Mouse (Mus musculus): ENCODE measurements around the gene Doc2b.

The Doc2b gene

GRCm38 (mm10) chr11:75796029-75796445 lies at the start of gene Doc2b:
TSS of gene Doc2b (minus strand) at chr11:75796049.
- DNase-seq (ENCODE audit: low spot score) = peak; percentile 45

GRCm38 (mm10) chr11:75842904-75843619 lies 47.2 kb upstream of the Doc2b start:
- no peak for DNase-seq (ENCODE audit: low spot score)

GRCm38 (mm10) chr11:75841503-75841902 lies 45.7 kb upstream of the Doc2b start:
- DNase-seq (ENCODE audit: low spot score) = no peak

- no peak for DNase-seq (ENCODE audit: low spot score)
Observed at GRCm38 (mm10) chr11:75839536-75840430, 43.9 kb upstream of the Doc2b start.

- no peak for DNase-seq (ENCODE audit: low spot score)
Observed at GRCm38 (mm10) chr11:75838861-75839426, 43.1 kb upstream of the Doc2b start.

DNA sequence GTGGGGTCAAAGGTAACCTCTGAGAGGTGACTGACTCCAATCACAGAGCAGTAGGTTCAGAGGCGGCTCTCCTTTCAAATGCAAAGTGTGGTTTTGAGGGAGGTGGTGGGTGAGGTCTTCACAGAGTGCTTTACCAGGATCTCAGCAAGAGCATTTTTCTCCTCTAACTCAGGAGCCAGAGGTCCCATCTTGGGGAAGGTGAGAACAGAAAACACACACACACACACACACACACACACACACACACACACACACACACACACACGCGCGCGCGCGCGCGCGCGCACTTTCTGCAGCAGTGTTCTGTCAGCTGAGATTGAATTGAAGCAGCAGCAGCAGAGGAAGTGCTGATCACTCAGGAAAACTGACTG lies 40.4 kb upstream of the Doc2b start:
- DNase-seq (ENCODE audit: low spot score) = no peak

GRCm38 (mm10) chr11:75835587-75836239 lies 39.9 kb upstream of the Doc2b start:
- DNase-seq (ENCODE audit: low spot score) = no peak

- no peak for DNase-seq (ENCODE audit: low spot score)
Observed at GRCm38 (mm10) chr11:75833081-75833480, 37.2 kb upstream of the Doc2b start.

- DNase-seq (ENCODE audit: low spot score) = no peak
Observed at GRCm38 (mm10) chr11:75830386-75830785, 34.5 kb upstream of the Doc2b start.

DNA sequence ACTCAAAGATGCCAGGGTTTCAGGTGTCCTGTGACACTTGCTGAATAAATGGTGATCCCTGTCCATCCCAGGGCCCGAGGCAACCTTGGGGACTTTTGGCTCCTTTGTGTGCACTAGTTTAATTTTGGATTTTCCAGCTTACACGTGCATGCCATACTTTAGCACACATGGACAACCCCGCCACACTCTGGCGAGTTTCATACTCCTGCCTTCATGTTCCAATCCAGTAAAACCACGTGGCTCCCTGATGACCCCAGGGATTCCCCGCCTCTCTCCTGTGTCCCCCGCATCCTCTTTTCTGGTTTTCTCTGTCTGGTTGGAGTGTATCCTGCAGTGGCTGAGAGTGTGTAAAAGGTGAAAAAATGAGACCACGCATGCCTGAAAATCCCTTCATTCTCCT lies 31.6 kb upstream of the Doc2b start:
- DNase-seq (ENCODE audit: low spot score) = no peak

DNA sequence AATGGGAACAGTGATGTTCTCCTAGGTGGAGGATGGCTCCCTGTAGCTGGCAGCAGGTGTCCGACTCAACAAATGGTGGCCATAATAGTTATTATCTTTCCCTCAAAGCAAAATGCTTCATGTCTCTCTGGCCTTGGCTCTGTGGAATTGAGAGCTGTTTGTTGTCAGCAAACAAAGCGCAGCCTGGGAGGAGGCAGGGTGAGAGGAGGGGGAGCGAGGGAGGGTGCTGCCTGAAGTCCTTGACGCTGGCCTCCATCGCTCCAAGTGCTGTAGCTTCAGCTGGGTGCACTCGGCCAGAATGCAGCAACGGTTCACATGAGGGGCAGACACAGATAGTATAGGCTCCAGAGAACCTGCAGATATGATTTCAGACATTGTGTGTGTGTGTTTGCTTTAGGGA lies 27.7 kb upstream of the Doc2b start:
- no peak for DNase-seq (ENCODE audit: low spot score)

GRCm38 (mm10) chr11:75813085-75813484 lies 17.2 kb upstream of the Doc2b start:
- DNase-seq (ENCODE audit: low spot score) = no peak

- DNase-seq (ENCODE audit: low spot score) = no peak
Observed at GRCm38 (mm10) chr11:75811900-75812299, 16.1 kb upstream of the Doc2b start.

DNA sequence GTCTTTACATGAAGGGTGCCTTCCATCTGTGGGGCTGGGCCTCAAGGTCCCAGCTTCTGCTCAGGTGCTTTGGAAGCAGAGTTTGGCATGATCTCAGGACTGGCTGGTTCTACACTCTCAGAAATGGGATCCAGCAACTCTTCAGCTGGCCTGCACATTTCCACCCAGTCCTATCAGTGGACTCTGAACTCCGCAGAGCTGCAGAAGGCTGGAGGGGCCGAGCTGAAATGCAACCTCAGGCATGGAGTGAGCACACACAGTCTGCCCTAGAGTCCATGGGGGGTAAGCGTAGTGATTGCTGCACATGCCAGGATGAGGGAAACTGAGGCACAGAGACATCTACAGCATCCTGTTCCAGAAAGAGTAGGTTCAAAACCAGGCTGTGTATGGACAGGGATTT lies 14.7 kb upstream of the Doc2b start:
- DNase-seq (ENCODE audit: low spot score) = no peak

- no peak for DNase-seq (ENCODE audit: low spot score)
Observed at GRCm38 (mm10) chr11:75807486-75807885, 11.6 kb upstream of the Doc2b start.

DNA sequence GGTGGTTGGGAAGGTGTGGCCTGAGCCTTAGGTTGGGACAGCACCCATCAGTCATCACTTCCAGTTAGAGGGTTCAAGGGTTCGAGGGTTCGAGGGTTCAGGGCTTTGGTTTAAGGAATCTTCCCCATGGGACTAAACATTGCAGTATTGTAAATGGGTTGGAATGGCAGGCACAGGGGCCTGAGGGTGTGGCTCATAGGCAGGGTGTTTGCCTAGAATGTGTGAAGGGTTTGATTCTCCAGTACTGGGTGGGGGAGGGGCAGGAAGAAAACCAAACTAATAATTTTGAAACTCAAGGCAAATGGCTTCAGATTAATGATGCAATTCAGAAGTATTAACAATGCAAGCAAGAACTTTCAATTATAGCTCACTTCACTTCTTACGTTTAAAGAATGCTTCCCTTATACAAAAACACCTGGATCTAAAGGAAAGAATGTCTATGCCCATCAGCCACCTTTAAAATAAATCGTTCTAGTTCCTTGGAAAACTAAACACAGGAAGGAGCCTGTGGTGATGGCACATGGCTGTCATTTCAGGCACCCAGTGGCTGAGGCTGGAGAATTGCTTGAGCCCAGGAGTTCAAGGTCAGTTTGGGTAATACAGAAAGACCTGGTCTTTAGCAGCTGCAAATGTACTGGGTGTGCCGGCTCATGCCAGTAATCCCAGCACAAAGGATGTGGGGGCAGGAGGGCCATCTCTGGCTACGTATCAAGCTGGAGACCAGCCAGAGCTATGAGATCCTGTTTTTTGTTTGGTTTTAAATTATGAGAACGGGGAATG lies 6.1 kb upstream of the Doc2b start:
- DNase-seq (ENCODE audit: low spot score) = no peak

GRCm38 (mm10) chr11:75801369-75801768 lies 5.5 kb upstream of the Doc2b start:
- no peak for DNase-seq (ENCODE audit: low spot score)

DNA sequence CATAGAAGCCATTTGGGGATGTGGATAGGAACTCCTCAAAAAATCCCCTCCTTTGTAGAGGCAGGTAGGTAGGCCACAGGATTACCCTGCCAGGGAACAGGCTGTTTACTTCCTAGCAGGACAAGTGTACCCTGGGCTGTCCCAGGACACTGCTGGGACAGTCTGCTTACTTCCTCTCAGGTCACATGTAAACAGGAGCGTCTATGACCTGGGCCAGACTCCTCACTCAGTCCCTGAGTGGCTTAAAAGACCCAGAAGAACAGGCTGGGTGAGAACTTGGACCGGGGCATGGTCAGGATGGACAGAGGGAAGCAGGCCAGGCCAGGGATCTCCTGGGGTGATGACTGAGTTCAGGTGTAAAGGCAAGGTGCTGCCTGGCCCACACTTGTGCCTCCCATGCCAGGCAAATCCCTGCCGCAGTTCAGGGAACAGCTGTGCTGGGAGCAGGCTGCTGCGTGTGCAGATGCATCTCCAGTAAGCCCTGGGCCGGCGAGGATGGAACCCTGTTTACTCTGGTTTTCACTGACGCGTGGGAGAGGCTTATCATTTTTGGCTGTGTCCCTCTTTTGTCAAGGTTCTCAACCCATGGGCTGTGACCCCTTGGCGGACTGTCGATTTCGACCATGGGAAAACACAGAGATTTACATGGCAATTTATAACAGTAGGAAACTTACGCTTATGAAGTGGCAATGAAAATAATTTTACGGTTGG lies 842 bp upstream of the Doc2b start:
- no peak for DNase-seq (ENCODE audit: low spot score)

DNA sequence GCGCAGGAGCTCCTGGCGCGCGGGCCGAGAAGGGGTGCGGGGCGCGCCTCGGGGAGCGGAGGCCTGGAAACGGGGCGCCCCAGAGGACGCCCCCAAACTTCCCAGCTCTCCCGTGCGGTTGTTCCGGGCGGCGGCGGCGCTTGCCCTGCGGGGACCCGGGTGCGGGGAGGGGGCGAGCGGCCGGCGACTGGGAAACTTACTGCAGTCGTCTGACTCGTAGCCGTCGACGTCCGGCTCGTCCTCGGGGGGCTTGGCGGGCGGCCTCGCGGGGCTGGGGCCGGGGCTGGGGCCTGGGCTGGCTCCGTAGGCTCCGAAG lies 570 bp downstream of the Doc2b start:
- no peak for DNase-seq (ENCODE audit: low spot score)

DNA sequence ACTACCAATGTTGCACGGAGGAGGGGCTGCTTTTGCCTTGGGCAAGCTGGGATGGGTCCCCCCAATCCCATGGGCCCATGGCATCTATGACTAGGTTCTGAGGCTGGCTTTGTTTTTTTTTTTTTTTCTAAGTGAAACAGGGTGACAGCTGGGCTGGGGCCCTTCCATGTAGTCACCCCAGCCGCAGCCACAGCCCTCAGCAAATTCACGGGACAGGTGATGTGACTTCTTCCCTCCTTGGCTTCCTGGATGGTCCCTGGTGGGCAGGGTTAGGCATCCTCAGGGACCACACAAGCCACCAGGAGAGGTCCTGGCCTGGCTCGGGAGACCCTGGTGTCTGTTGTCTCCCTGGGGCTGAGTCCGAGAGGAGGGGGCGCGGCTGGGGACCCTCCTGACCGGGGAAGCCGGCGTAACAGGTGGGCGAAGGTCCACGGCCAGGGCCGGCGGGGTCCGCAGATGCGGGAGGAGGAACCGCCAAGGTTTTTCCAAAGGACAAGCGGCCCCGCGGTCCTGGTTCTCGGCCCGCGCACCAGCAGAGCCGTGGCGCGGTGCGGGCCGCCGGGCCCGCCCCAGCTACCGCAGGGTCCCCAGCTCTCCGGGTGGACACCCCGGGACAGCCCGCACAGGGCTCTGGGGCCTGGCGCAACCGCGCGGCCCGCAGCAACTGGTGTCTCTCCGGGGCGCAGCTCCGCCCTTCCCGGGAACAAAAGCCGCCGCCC lies 1.1 kb downstream of the Doc2b start:
- no peak for DNase-seq (ENCODE audit: low spot score)

DNA sequence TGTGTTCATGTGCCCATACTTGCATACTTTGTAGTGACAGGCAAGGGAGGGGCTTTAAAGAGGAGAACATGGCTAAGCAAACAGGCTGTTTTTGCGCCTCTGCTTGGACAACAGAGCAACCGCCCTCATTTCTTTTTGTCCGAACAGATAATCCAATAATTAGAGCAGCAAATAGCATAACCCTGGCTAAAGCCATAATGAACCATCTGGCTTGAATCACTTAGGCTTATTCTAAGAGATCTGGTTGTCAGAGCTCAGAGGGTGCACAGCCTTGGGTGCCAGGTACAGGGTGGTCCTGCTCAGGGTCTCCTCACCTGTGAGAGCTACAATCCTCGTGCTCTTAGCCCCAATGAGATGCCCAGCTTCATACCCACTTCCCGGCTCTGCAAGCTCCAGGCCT lies 2.5 kb downstream of the Doc2b start:
- DNase-seq (ENCODE audit: low spot score) = no peak

All from embryo, embryonic 10 days (tissue).